Mouse (Mus musculus): Measurements from ENCODE around the gene Jade3. TPM values are rescaled to one million over a fixed set of nuclear protein-coding genes. Genes with fewer than 3 reads are reported as not detected.
"Not testable (repeated sequence)": the region's sequence is repeated elsewhere in the genome, so short reads cannot be mapped to it uniquely, and the experiment has no call there.

Jade3 gene
- 12.5 and 13.4 TPM in 2 replicates for polyA plus RNA-seq (2014; fragmentation: Nextera tagmentation; extraction: Ambion mirVana)

- 10% methylated on average over 39 of the region's 67 CpGs for WGBS
- ATAC-seq (ENCODE audit: insufficient read depth) (peak; percentile 98), DNase-seq (peak; percentile 81)
- Histone ChIP-seq H3K27ac (ENCODE audit: low read depth) (peak within 1 kb of the TSS; percentile 77), H3K4me1 (ENCODE audit: insufficient read depth) (no peaks in the 10 kb centered on the region), H3K9ac (peak within 1 kb of the TSS; percentile 65), H3K9me3 (ENCODE audit: low read depth, low read length) (no peaks in the 10 kb centered on the region), H3K4me2 (peak within 1 kb of the TSS; percentile 57), H3K4me3 (ENCODE audit: low read depth, low read length) (peak within 1 kb of the TSS; percentile 58), H3K27me3 (ENCODE audit: insufficient read depth, low read length) (no peaks in the 10 kb centered on the region), H3K36me3 (ENCODE audit: insufficient read depth) (0 out of 2 replicates have a peak, but pooled peaks cover 3% of the 10 kb centered on the region)
- TF ChIP-seq CTCF (IDR thresholded peaks at IDR 0.05; ENCODE audit: low read depth): no peak
Observed at GRCm38 (mm10) chrX:20425140-20425838, at the start of gene Jade3. TSS of gene Jade3 (plus strand) at chrX:20425688.

GRCm38 (mm10) chrX:20379347-20380014 is 46.0 kb upstream of the Jade3 start:
- 0 out of 2 replicates have a peak, but pooled peaks cover 3% of the 10 kb centered on the region for H3K36me3 ChIP-seq (ENCODE audit: insufficient read depth)
- H3K27ac ChIP-seq (ENCODE audit: low read depth): no peak overlapping the region
- H3K9me3 ChIP-seq (ENCODE audit: low read depth, low read length): no peaks in the 10 kb centered on the region
- no peak overlapping the region for H3K4me3 ChIP-seq (ENCODE audit: low read depth, low read length)
- DNase-seq (no peak), ATAC-seq (ENCODE audit: insufficient read depth) (no peak)
- WGBS: 70% methylated on average over 7 of the region's 7 CpGs
- H3K27me3 ChIP-seq (ENCODE audit: insufficient read depth, low read length): no peaks in the 10 kb centered on the region
- no peak overlapping the region for H3K9ac ChIP-seq
- no peak overlapping the region for H3K4me2 ChIP-seq
- H3K4me1 ChIP-seq (ENCODE audit: insufficient read depth): no peaks in the 10 kb centered on the region
- TF ChIP-seq CTCF (IDR thresholded peaks at IDR 0.05; ENCODE audit: low read depth): no peak

- H3K9me3 ChIP-seq (ENCODE audit: low read depth, low read length): no peaks in the 10 kb centered on the region
- H3K4me1 ChIP-seq (ENCODE audit: insufficient read depth): no peaks in the 10 kb centered on the region
- ATAC-seq (ENCODE audit: insufficient read depth): no peak
- no peak overlapping the region for H3K27ac ChIP-seq (ENCODE audit: low read depth)
- 0 out of 2 replicates have a peak, but pooled peaks cover 3% of the 10 kb centered on the region for H3K36me3 ChIP-seq (ENCODE audit: insufficient read depth)
- no peak for DNase-seq
- TF ChIP-seq CTCF (IDR thresholded peaks at IDR 0.05; ENCODE audit: low read depth): no peak
- H3K4me3 ChIP-seq (ENCODE audit: low read depth, low read length): no peak overlapping the region
- 90% methylated on average over 6 of the region's 6 CpGs for WGBS
- H3K4me2 ChIP-seq: no peak overlapping the region
- no peak overlapping the region for H3K9ac ChIP-seq
- no peaks in the 10 kb centered on the region for H3K27me3 ChIP-seq (ENCODE audit: insufficient read depth, low read length)
Observed at GRCm38 (mm10) chrX:20382260-20382659, 43.2 kb upstream of the Jade3 start.

GRCm38 (mm10) chrX:20387006-20387405 is 38.5 kb upstream of the Jade3 start:
- H3K4me2 ChIP-seq: no peak overlapping the region
- H3K9ac ChIP-seq: no peak overlapping the region
- TF ChIP-seq CTCF (IDR thresholded peaks at IDR 0.05; ENCODE audit: low read depth): no peak
- WGBS: 64% methylated on average over 3 of the region's 3 CpGs
- H3K27ac ChIP-seq (ENCODE audit: low read depth): no peak overlapping the region
- DNase-seq (no peak), ATAC-seq (ENCODE audit: insufficient read depth) (no peak)
- 0 out of 2 replicates have a peak, but pooled peaks cover 3% of the 10 kb centered on the region for H3K36me3 ChIP-seq (ENCODE audit: insufficient read depth)
- no peaks in the 10 kb centered on the region for H3K27me3 ChIP-seq (ENCODE audit: insufficient read depth, low read length)
- H3K4me1 ChIP-seq (ENCODE audit: insufficient read depth): no peaks in the 10 kb centered on the region
- no peaks in the 10 kb centered on the region for H3K9me3 ChIP-seq (ENCODE audit: low read depth, low read length)
- H3K4me3 ChIP-seq (ENCODE audit: low read depth, low read length): no peak overlapping the region

GRCm38 (mm10) chrX:20391964-20392363 is 33.5 kb upstream of the Jade3 start:
- H3K27ac ChIP-seq (ENCODE audit: low read depth); H3K9me3 ChIP-seq (ENCODE audit: low read depth, low read length); H3K4me3 ChIP-seq (ENCODE audit: low read depth, low read length); H3K36me3 ChIP-seq (ENCODE audit: insufficient read depth); H3K9ac ChIP-seq; H3K4me2 ChIP-seq; H3K4me1 ChIP-seq (ENCODE audit: insufficient read depth); ATAC-seq (ENCODE audit: insufficient read depth); H3K27me3 ChIP-seq (ENCODE audit: insufficient read depth, low read length); DNase-seq: not testable (repeated sequence)
- WGBS: 89% methylated on average over 9 of the region's 9 CpGs

- Histone ChIP-seq H3K36me3 (ENCODE audit: insufficient read depth) (no peaks in the 10 kb centered on the region), H3K9ac (no peak overlapping the region), H3K4me2 (no peak overlapping the region), H3K4me3 (ENCODE audit: low read depth, low read length) (no peak overlapping the region), H3K27ac (ENCODE audit: low read depth) (no peak overlapping the region), H3K9me3 (ENCODE audit: low read depth, low read length) (no peaks in the 10 kb centered on the region), H3K4me1 (ENCODE audit: insufficient read depth) (no peaks in the 10 kb centered on the region), H3K27me3 (ENCODE audit: insufficient read depth, low read length) (no peaks in the 10 kb centered on the region)
- no peak for DNase-seq
- TF ChIP-seq CTCF (IDR thresholded peaks at IDR 0.05; ENCODE audit: low read depth): no peak
- ATAC-seq (ENCODE audit: insufficient read depth): no peak
- 50% methylated on average over 3 of the region's 3 CpGs for WGBS
Observed at GRCm38 (mm10) chrX:20392942-20393341, 32.5 kb upstream of the Jade3 start.

GRCm38 (mm10) chrX:20404068-20404467 is 21.4 kb upstream of the Jade3 start:
- Histone ChIP-seq H3K4me3 (ENCODE audit: low read depth, low read length) (no peak overlapping the region), H3K9me3 (ENCODE audit: low read depth, low read length) (no peaks in the 10 kb centered on the region), H3K4me1 (ENCODE audit: insufficient read depth) (no peaks in the 10 kb centered on the region), H3K9ac (no peak overlapping the region), H3K27me3 (ENCODE audit: insufficient read depth, low read length) (no peaks in the 10 kb centered on the region), H3K4me2 (no peak overlapping the region), H3K27ac (ENCODE audit: low read depth) (no peak overlapping the region), H3K36me3 (ENCODE audit: insufficient read depth) (no peaks in the 10 kb centered on the region)
- no peak for ATAC-seq (ENCODE audit: insufficient read depth)
- peak; percentile 64 for TF ChIP-seq CTCF (IDR thresholded peaks at IDR 0.05; ENCODE audit: low read depth)
- peak; percentile 21 for DNase-seq
- WGBS: 84% methylated on average over 4 of the region's 4 CpGs
